Mouse (Mus musculus): Measurements from ENCODE around the gene Flii. TPM values are rescaled to one million over a fixed set of nuclear protein-coding genes. Genes with fewer than 3 reads are reported as not detected.

Gene Flii
- 86.7 and 95.8 TPM in 2 replicates for polyA plus RNA-seq (2015; fragmentation: Nextera tagmentation; extraction: Ambion mirVana)

GRCm38 (mm10) chr11:60726601-60727391, at the start of gene Flii:
Flii (minus strand) TSS chr11:60727263.
- peak within 1 kb of the TSS; percentile 82 for H3K4me2 ChIP-seq (ENCODE audit: low read depth, low read length)
- peak; percentile 82 for ATAC-seq (replicated peaks; ENCODE audit: extremely low read depth, insufficient read depth, low FRiP score)
- under 1% methylated on average over 70 of the region's 71 CpGs for WGBS
- peak within 1 kb of the TSS; percentile 96 for H3K27ac ChIP-seq (ENCODE audit: low read length)
- H3K9me3 ChIP-seq (replicated peaks; ENCODE audit: control insufficient read depth, low read length) = no peaks in the 10 kb centered on the region
- peaks cover 34% of the 10 kb centered on the region for H3K36me3 ChIP-seq (ENCODE audit: control insufficient read depth, insufficient read depth)
- peak within 1 kb of the TSS; percentile 92 for H3K4me3 ChIP-seq (ENCODE audit: low read length)
- H3K9ac ChIP-seq (ENCODE audit: low read length) = peak within 1 kb of the TSS; percentile 96
- H3K4me1 ChIP-seq (ENCODE audit: control insufficient read depth, insufficient read depth, low read length) = peaks cover 23% of the 10 kb centered on the region
- no peaks in the 10 kb centered on the region for H3K27me3 ChIP-seq (ENCODE audit: control insufficient read depth, insufficient read depth, low read length)

DNA sequence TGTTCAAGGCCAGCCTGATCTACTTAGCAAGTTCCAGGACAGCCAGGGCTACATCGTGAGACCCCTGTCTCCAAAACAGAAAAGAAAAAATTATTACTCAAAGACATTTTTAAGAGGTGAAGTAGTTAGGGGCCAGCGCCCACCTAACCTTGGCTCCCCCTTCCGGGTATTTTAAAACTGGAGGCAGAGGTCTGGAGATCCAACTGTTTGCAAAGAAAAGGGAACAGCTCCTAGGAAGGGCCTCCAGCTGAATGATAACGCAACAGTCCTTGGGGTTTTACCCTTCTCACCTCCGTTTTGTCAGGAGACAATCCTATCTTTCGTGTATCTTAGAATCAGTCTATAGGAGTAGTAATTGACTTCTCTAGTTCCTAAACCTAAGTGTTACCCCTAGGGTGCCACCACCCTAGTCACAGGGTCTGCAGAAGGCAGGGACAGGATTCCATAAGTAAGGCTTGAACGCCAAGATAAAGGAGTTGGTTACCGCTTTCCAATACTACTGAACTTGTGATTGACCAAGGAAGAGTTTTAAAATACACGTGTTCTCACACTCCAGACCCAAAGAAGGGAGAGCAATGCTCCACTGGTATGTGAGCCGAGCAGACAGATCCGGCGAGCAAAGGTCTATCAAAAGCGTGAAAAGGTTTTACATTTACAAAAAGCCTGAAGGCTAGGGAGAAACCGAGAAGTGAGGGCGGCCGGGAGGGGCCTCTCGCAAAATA, 49.2 kb upstream of the Flii start:
- no peak for ATAC-seq (replicated peaks; ENCODE audit: extremely low read depth, insufficient read depth, low FRiP score)
- Histone ChIP-seq H3K27me3 (ENCODE audit: control insufficient read depth, insufficient read depth, low read length) (no peaks in the 10 kb centered on the region), H3K4me1 (ENCODE audit: control insufficient read depth, insufficient read depth, low read length) (peaks cover 49% of the 10 kb centered on the region), H3K4me2 (ENCODE audit: low read depth, low read length) (peak overlapping the region; percentile 71), H3K9me3 (replicated peaks; ENCODE audit: control insufficient read depth, low read length) (no peaks in the 10 kb centered on the region), H3K36me3 (ENCODE audit: control insufficient read depth, insufficient read depth) (peaks cover 3% of the 10 kb centered on the region; the same call in 1 of the 2 replicates), H3K9ac (ENCODE audit: low read length) (peak overlapping the region; percentile 78), H3K4me3 (ENCODE audit: low read length) (peak overlapping the region; percentile 75), H3K27ac (ENCODE audit: low read length) (peak overlapping the region; percentile 90)
- WGBS = 4% methylated on average over 17 of the region's 17 CpGs

DNA sequence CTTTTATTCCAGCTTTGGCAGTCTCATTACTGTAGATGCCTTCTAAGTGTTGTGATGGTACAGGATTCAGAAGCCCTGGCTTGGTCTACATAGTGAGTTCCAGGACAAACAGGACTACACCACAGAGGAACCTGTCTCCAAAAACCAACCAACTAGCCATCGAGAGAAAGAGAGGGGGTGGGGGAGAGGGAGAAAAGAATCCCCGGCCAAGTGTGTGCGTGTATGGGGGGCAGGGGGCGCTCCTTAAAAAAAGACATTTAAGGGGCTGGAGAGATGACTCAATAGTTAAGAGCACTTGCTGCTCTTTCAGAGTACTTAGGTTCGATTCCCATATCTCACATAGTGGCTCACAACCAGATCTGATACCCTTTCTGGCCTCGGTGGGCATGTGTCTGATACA, 48.5 kb upstream of the Flii start:
- Histone ChIP-seq H3K4me1 (ENCODE audit: control insufficient read depth, insufficient read depth, low read length) (peaks cover 42% of the 10 kb centered on the region), H3K36me3 (ENCODE audit: control insufficient read depth, insufficient read depth) (peaks cover 3% of the 10 kb centered on the region; the same call in 1 of the 2 replicates), H3K27me3 (ENCODE audit: control insufficient read depth, insufficient read depth, low read length) (no peaks in the 10 kb centered on the region), H3K4me3 (ENCODE audit: low read length) (peak overlapping the region; percentile 75), H3K27ac (ENCODE audit: low read length) (no peak overlapping the region), H3K4me2 (ENCODE audit: low read depth, low read length) (peak overlapping the region; percentile 71), H3K9me3 (replicated peaks; ENCODE audit: control insufficient read depth, low read length) (no peaks in the 10 kb centered on the region), H3K9ac (ENCODE audit: low read length) (peak overlapping the region; percentile 6; the same call in 1 of the 2 replicates)
- 49% methylated on average over 6 of the region's 6 CpGs for WGBS
- no peak for ATAC-seq (replicated peaks; ENCODE audit: extremely low read depth, insufficient read depth, low FRiP score)

GRCm38 (mm10) chr11:60774841-60775240, 47.8 kb upstream of the Flii start:
- Histone ChIP-seq H3K4me2 (ENCODE audit: low read depth, low read length) (peak overlapping the region; percentile 71; the same call in 1 of the 2 replicates), H3K9ac (ENCODE audit: low read length) (no peak overlapping the region), H3K36me3 (ENCODE audit: control insufficient read depth, insufficient read depth) (peaks cover 3% of the 10 kb centered on the region; the same call in 1 of the 2 replicates), H3K27me3 (ENCODE audit: control insufficient read depth, insufficient read depth, low read length) (no peaks in the 10 kb centered on the region), H3K4me1 (ENCODE audit: control insufficient read depth, insufficient read depth, low read length) (peaks cover 34% of the 10 kb centered on the region), H3K4me3 (ENCODE audit: low read length) (no peak overlapping the region), H3K27ac (ENCODE audit: low read length) (0 out of 2 replicates have a peak overlapping the region, but pooled peaks have one; percentile 16), H3K9me3 (replicated peaks; ENCODE audit: control insufficient read depth, low read length) (no peaks in the 10 kb centered on the region)
- no peak for ATAC-seq (replicated peaks; ENCODE audit: extremely low read depth, insufficient read depth, low FRiP score)
- 59% methylated on average over 1 of the region's 1 CpGs for WGBS

DNA sequence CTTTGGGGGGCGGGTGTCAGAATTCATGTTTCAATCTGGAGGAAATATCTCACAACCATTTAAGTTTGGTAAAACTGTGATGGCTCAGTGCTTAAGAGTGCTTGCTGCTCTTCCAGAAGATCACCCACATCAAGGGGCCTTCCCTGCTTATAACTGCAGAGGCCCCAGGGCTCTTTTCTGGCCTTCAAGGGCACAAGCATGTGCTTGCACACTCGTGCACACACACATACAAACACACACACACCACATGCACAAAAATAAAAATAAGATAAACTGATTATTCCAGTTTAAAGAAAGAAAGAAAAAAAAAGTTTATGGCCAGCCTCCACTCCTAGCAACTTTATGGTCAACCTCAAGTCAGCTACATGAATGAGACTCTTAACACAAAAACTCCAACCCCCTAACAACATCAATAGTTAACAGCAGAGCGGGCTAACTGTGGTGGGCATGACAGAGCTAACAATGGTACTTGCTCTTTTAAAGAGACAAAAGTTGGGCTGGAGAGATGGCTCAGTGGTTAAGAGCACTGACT, 47.2 kb upstream of the Flii start:
- 81% methylated on average over 3 of the region's 3 CpGs for WGBS
- no peak for ATAC-seq (replicated peaks; ENCODE audit: extremely low read depth, insufficient read depth, low FRiP score)
- Histone ChIP-seq H3K4me2 (ENCODE audit: low read depth, low read length) (no peak overlapping the region), H3K27ac (ENCODE audit: low read length) (no peak overlapping the region), H3K4me1 (ENCODE audit: control insufficient read depth, insufficient read depth, low read length) (peaks cover 28% of the 10 kb centered on the region), H3K36me3 (ENCODE audit: control insufficient read depth, insufficient read depth) (0 out of 2 replicates have a peak, but pooled peaks cover 2% of the 10 kb centered on the region), H3K9me3 (replicated peaks; ENCODE audit: control insufficient read depth, low read length) (no peaks in the 10 kb centered on the region), H3K9ac (ENCODE audit: low read length) (no peak overlapping the region), H3K27me3 (ENCODE audit: control insufficient read depth, insufficient read depth, low read length) (no peaks in the 10 kb centered on the region), H3K4me3 (ENCODE audit: low read length) (no peak overlapping the region)

GRCm38 (mm10) chr11:60772161-60772560, 45.1 kb upstream of the Flii start:
- ATAC-seq (replicated peaks; ENCODE audit: extremely low read depth, insufficient read depth, low FRiP score) = no peak
- Histone ChIP-seq H3K27me3 (ENCODE audit: control insufficient read depth, insufficient read depth, low read length) (no peaks in the 10 kb centered on the region), H3K4me1 (ENCODE audit: control insufficient read depth, insufficient read depth, low read length) (peaks cover 15% of the 10 kb centered on the region), H3K9me3 (replicated peaks; ENCODE audit: control insufficient read depth, low read length) (no peaks in the 10 kb centered on the region), H3K36me3 (ENCODE audit: control insufficient read depth, insufficient read depth) (no peaks in the 10 kb centered on the region), H3K27ac (ENCODE audit: low read length) (no peak overlapping the region), H3K9ac (ENCODE audit: low read length) (no peak overlapping the region), H3K4me3 (ENCODE audit: low read length) (no peak overlapping the region), H3K4me2 (ENCODE audit: low read depth, low read length) (no peak overlapping the region)
- WGBS = 81% methylated on average over 4 of the region's 4 CpGs

DNA sequence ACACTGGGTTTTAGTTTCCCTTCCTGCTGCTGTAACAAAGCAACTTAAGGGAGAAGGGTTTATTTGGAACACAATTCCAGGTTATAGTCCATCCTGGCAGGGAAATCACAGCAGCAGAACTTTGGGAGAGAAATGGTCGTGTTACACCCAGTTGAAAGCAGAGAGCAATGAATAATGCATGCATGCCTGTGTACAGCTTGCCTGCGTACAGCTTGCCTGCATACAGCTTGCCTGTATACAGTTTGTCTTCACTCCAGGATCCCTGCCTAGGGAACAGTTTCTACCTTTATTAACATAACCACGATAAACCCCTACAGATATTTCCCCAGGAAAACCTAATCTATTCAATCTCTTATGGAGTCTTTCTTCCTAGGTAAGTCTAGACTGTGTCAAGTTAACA, 43.7 kb upstream of the Flii start:
- Histone ChIP-seq H3K9me3 (replicated peaks; ENCODE audit: control insufficient read depth, low read length) (no peaks in the 10 kb centered on the region), H3K4me3 (ENCODE audit: low read length) (no peak overlapping the region), H3K27me3 (ENCODE audit: control insufficient read depth, insufficient read depth, low read length) (no peaks in the 10 kb centered on the region), H3K36me3 (ENCODE audit: control insufficient read depth, insufficient read depth) (no peaks in the 10 kb centered on the region), H3K9ac (ENCODE audit: low read length) (no peak overlapping the region), H3K4me2 (ENCODE audit: low read depth, low read length) (no peak overlapping the region), H3K4me1 (ENCODE audit: control insufficient read depth, insufficient read depth, low read length) (peaks cover 9% of the 10 kb centered on the region), H3K27ac (ENCODE audit: low read length) (no peak overlapping the region)
- ATAC-seq (replicated peaks; ENCODE audit: extremely low read depth, insufficient read depth, low FRiP score) = no peak
- 85% methylated on average over 3 of the region's 3 CpGs for WGBS

- Histone ChIP-seq H3K27ac (ENCODE audit: low read length) (no peak overlapping the region), H3K36me3 (ENCODE audit: control insufficient read depth, insufficient read depth) (no peaks in the 10 kb centered on the region), H3K9me3 (replicated peaks; ENCODE audit: control insufficient read depth, low read length) (no peaks in the 10 kb centered on the region), H3K4me2 (ENCODE audit: low read depth, low read length) (no peak overlapping the region), H3K4me3 (ENCODE audit: low read length) (no peak overlapping the region), H3K9ac (ENCODE audit: low read length) (no peak overlapping the region), H3K27me3 (ENCODE audit: control insufficient read depth, insufficient read depth, low read length) (no peaks in the 10 kb centered on the region), H3K4me1 (ENCODE audit: control insufficient read depth, insufficient read depth, low read length) (no peaks in the 10 kb centered on the region; the same call in 1 of the 2 replicates)
- 60% methylated on average over 2 of the region's 2 CpGs for WGBS
- no peak for ATAC-seq (replicated peaks; ENCODE audit: extremely low read depth, insufficient read depth, low FRiP score)
These were observed 42.3 kb upstream of the Flii start for GRCm38 (mm10) chr11:60769322-60769721.

Measured in heart, embryonic 16.5 days (tissue).